Mouse (Mus musculus): ENCODE data around the gene Rab21. TPM values are rescaled to one million over a fixed set of nuclear protein-coding genes. Genes with fewer than 3 reads are reported as not detected.
"Not testable (repeated sequence)": the region's sequence is repeated elsewhere in the genome, so short reads cannot be mapped to it uniquely, and the experiment has no call there.

Gene Rab21
- polyA plus RNA-seq, 1 experiment from 2014 or later = 45.9 TPM

DNA sequence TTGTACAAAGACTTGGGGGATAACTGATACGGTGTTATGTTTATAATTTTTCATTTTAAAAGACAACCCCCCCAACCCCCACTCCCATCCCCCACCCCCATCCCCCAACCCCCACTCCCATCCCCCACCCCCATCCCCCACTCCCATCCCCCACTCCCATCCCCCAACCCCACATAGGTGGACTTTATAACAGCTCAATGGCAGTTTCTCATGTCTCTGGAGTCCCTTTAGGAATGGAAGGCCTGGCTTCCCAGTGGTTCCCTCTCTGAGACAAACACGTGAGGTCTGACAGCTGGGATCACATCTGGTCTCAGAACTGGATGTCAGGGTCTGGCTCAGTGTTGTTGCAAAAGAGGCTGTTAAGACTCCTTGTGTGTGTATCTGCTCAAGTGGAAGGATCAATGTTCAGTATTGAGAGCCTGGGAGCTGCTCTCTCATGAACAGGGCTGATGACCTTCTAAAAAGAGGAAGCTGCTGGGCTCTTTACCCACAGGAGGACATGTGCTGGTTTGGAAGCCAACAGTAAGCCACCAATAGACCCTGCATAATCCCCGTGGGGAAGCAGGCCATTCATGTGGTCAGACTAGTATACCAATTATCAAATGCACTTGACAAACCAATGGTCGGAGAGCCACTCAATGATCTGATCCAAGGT is 27.5 kb upstream of the Rab21 start:
- WGBS (ENCODE audit: missing documents) = 32% methylated on average over 4 of the region's 4 CpGs
- 0 out of 2 replicates have a peak overlapping the region, but pooled peaks have one; percentile 24 for H3K27ac ChIP-seq

DNA sequence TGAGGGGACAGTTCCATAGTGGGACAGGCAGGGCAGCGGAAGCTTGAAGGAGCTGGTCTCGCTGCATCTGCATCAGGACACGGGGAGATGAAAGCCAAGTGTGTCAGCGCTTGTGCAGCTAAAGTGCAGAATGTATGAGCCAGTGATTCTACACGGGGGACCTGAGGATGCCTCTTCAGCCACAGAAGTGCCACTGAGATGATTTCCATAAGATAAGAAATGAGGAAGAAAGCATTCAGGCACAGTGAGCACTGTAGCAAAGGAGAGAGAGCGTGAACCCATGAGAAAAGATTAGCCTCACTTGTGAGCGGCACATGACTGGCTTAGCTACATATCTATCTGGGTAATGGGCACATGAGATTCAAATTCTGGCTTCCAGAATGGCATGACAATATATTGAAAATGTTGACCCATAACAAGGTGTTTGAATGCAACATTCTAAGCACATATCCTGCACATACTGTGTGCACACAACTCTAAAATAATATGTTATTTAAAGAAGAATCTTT is 24.5 kb upstream of the Rab21 start:
- no peak overlapping the region for H3K4me3 ChIP-seq (ENCODE audit: inconsistent target)
- 83% methylated on average over 7 of the region's 7 CpGs for WGBS (ENCODE audit: missing documents)
- no peaks in the 10 kb centered on the region for H3K79me2 ChIP-seq (ENCODE audit: inconsistent target)
- H3K27ac ChIP-seq = no peak overlapping the region
- peaks cover 30% of the 10 kb centered on the region for H3K36me3 ChIP-seq (ENCODE audit: inconsistent target)

More for the DNA sequence above, 27.5 kb upstream of the Rab21 start:
- Histone ChIP-seq H3K4me3 (ENCODE audit: inconsistent target) (no peak overlapping the region), H3K79me2 (ENCODE audit: inconsistent target) (no peaks in the 10 kb centered on the region), H3K36me3 (ENCODE audit: inconsistent target) (peaks cover 37% of the 10 kb centered on the region)

DNA sequence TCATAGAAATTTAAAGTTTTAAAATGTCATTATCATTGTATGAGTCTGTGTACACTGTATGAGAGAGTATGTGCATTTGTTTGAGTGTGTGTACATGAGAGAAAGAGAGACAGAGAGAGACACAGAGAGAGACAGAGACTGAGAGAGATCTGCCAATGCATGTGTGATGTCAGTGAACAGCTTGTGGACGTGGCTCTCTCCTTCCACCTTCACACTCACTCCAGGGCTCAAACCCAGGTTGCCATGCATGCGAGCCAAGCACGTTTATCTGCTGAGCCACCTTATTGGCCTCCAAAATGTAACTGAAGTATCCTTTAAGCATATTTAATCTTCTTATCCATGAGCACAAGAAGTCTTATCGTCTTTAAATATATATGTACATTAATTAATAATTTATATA is 21.5 kb upstream of the Rab21 start:
- no peaks in the 10 kb centered on the region for H3K79me2 ChIP-seq (ENCODE audit: inconsistent target)
- H3K27ac ChIP-seq = no peak overlapping the region
- peaks cover 24% of the 10 kb centered on the region for H3K36me3 ChIP-seq (ENCODE audit: inconsistent target)
- no peak overlapping the region for H3K4me3 ChIP-seq (ENCODE audit: inconsistent target)
- WGBS (ENCODE audit: missing documents) = 93% methylated on average over 4 of the region's 4 CpGs

- H3K36me3 ChIP-seq (ENCODE audit: inconsistent target) = no peaks in the 10 kb centered on the region
- no peak overlapping the region for H3K4me3 ChIP-seq (ENCODE audit: inconsistent target)
- H3K27ac ChIP-seq = peak overlapping the region; percentile 93
- 98% methylated on average over 5 of the region's 9 CpGs for WGBS (ENCODE audit: missing documents)
- H3K79me2 ChIP-seq (ENCODE audit: inconsistent target) = no peaks in the 10 kb centered on the region
Measured at GRCm38 (mm10) chr10:115333528-115333927, 18.1 kb upstream of the Rab21 start.

- Histone ChIP-seq H3K27ac (peak overlapping the region; percentile 93), H3K4me3 (ENCODE audit: inconsistent target) (no peak overlapping the region)
- 96% methylated on average over 4 of the region's 4 CpGs for WGBS (ENCODE audit: missing documents)
Measured at GRCm38 (mm10) chr10:115332997-115333396, 17.6 kb upstream of the Rab21 start.

DNA sequence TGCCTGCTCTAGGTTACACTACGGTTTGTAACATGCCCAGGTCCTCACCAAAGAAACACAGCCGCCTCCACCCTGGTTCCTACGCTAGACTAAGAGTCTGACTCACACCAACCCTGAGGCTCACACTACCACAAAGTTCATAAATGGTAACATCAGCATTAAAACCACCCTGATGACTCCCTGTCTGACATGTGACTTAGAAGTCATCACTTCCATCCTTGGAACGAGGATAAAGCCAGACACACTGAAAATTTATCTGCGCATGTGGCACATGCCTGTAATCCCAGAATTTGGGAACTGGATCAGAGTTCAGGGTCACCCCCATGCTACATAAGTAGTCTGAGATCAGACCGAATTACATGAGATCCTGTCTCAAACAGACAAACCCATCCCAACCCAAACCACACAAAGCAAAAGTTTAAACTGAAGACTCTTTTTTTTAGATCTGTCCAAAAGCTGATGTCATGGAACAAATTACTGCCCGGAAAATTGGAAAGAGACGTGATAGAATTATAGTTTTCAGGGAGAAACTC is 17.1 kb upstream of the Rab21 start:
- Histone ChIP-seq H3K36me3 (ENCODE audit: inconsistent target) (no peaks in the 10 kb centered on the region), H3K27ac (peak overlapping the region; percentile 93), H3K4me3 (ENCODE audit: inconsistent target) (peak overlapping the region; percentile 7), H3K79me2 (ENCODE audit: inconsistent target) (no peaks in the 10 kb centered on the region)
- 45% methylated on average over 8 of the region's 8 CpGs for WGBS (ENCODE audit: missing documents)

More at GRCm38 (mm10) chr10:115332997-115333396, 17.6 kb upstream of the Rab21 start:
- H3K79me2 ChIP-seq (ENCODE audit: inconsistent target) = no peaks in the 10 kb centered on the region
- H3K36me3 ChIP-seq (ENCODE audit: inconsistent target) = no peaks in the 10 kb centered on the region

DNA sequence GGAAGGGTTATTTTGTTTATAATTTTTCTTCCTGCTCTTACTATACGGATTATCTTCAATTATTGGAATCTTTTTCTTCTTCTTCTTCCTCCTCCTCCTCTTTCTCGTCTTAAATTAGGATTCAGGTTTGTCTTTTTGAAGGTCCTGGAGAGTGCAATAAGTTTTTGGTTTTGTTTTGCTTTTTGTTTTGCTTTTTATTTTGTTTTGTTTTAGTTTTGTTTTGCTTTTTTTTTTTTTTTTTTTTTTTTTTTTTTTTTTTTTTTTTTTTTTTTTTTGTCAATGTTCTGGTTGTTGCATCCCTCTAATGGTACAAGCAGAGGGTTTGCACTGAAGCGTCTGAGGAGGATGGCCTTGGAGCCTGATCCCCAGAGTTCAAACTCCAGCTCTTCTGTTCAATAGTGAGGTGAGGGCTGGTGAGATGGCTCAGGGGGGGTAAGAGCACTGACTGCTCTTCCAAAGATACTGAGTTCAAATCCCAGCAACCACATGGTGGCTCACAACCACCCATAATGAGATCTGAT is 13.7 kb upstream of the Rab21 start:
- H3K27ac ChIP-seq = peak overlapping the region; percentile 69
- 34% methylated on average over 2 of the region's 3 CpGs for WGBS (ENCODE audit: missing documents)
- H3K36me3 ChIP-seq (ENCODE audit: inconsistent target) = no peaks in the 10 kb centered on the region

GRCm38 (mm10) chr10:115328514-115328913 is 13.1 kb upstream of the Rab21 start:
- Histone ChIP-seq H3K4me3 (ENCODE audit: inconsistent target) (no peak overlapping the region), H3K79me2 (ENCODE audit: inconsistent target) (no peaks in the 10 kb centered on the region), H3K36me3 (ENCODE audit: inconsistent target) (no peaks in the 10 kb centered on the region), H3K27ac (peak overlapping the region; percentile 69)
- whole genome bisulfite sequencing (ENCODE audit: missing documents) = 15% methylated on average over 6 of the region's 6 CpGs

More for the DNA sequence above, 13.7 kb upstream of the Rab21 start:
- no peaks in the 10 kb centered on the region for H3K79me2 ChIP-seq (ENCODE audit: inconsistent target)
- no peak overlapping the region for H3K4me3 ChIP-seq (ENCODE audit: inconsistent target)

DNA sequence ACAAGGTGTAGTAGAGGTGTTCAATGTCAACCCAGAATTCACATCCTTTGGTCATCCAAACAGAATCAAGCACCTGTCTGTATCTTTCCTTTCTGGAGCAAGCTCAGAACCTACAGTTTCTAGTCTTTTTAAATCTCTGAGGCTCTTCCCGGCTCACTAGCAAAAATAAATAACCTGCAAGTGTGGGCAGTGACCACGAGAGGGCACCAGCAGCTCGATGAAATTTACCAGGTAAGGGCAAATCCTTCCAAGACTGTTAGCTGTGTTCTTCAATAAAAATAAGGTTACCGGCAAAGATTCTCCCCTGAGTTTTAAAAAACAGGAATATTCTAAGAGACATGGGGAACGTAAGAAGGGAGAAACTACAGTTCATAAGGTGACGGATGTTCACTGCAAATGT is 7.9 kb upstream of the Rab21 start:
- 12% methylated on average over 6 of the region's 6 CpGs for WGBS (ENCODE audit: missing documents)
- Histone ChIP-seq H3K36me3 (ENCODE audit: inconsistent target) (no peaks in the 10 kb centered on the region), H3K4me3 (ENCODE audit: inconsistent target) (no peak overlapping the region), H3K79me2 (ENCODE audit: inconsistent target) (no peaks in the 10 kb centered on the region), H3K27ac (no peak overlapping the region)

- Histone ChIP-seq H3K27ac (no peak overlapping the region), H3K36me3 (ENCODE audit: inconsistent target) (no peaks in the 10 kb centered on the region), H3K79me2 (ENCODE audit: inconsistent target) (no peaks in the 10 kb centered on the region), H3K4me3 (ENCODE audit: inconsistent target) (no peak overlapping the region)
- WGBS (ENCODE audit: missing documents) = 53% methylated on average over 5 of the region's 5 CpGs
Measured at GRCm38 (mm10) chr10:115321317-115322035, 6.1 kb upstream of the Rab21 start.

DNA sequence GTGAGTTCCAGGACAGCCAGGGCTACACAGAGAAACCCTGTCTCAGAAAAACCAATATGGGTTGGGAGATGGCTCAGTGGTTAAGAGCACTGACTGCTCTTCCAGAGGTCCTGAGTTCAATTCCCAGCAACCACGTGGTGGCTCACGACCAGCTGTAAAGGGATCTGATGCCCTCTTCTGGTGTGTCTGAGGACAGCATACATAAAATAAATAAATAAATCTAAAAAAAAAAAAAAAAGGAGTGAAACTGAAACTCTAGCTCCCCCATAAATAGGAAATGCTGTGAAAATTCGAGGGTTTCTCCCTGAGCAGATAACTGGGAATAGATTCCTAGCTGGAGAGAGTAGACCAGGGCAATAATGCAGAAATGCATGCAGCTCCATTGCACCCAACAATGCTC is 3.0 kb upstream of the Rab21 start:
- 67% methylated on average over 3 of the region's 3 CpGs for WGBS (ENCODE audit: missing documents)
- H3K27ac ChIP-seq; H3K36me3 ChIP-seq (ENCODE audit: inconsistent target); H3K4me3 ChIP-seq (ENCODE audit: inconsistent target): not testable (repeated sequence)
- peaks cover 17% of the 10 kb centered on the region for H3K79me2 ChIP-seq (ENCODE audit: inconsistent target)

DNA sequence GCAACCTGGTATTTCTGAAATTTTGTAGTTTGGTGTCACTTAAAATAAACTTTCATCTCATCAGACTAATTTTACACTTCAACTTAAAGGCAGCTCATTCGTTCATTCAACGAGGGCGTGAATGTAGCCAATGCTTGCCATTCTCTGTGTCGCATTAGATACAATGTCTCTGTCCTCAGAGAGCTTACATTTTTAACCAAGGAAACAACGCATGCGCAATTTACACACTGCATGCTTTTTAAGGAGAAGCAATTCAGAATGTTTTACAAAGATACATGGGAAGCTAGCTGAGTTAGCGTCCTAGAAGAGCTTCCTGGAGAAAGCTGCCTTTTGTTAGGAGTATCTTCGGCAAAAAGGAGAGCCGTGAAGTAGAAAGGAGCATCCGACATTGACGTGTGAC is 919 bp upstream of the Rab21 start:
- 60% methylated on average over 11 of the region's 11 CpGs for WGBS (ENCODE audit: missing documents)
- peak overlapping the region; percentile 88 for H3K27ac ChIP-seq
- H3K4me3 ChIP-seq (ENCODE audit: inconsistent target) = peak overlapping the region; percentile 96
- peaks cover 38% of the 10 kb centered on the region for H3K79me2 ChIP-seq (ENCODE audit: inconsistent target)
- H3K36me3 ChIP-seq (ENCODE audit: inconsistent target) = no peaks in the 10 kb centered on the region

DNA sequence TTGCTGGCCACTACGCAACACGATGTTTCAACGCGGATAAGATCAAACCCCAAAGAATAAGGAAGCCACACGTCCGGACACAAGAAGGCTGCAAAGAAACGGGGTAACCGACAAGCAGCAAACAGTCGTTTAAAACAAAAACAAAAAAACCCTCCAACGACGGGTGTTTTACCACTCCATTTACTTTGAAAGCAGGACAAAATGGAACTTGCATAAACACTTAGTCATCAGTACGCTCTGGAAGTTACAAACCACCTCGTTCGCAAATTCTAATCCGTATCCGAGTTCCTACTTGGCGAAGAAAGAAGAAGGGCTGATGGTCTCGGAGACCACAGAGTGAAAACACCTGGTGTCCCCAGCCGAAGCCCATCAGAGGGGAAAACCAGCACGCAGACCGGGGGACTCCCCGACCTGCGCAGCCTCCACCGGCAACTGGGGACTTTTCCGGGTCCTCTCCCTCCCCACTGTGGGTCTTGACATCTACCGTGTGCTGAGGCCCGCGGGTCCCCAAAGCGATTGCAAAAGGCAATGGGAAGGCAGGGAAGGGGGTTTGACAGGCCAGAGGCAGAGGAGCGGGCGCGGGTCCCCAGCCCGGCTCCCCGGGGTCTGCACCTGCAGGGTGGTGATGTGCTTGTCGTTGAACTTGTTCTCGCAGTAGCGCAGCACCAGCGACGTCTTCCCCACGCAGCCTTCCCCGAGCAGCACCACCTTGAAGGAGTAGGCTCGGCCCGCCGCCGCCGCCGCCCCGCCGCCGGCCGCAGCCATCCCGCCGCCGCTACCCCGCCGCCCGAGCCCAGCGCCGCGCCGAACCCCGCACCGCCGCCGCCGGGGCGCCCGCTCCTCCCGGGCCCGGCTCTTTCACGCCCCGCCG is 577 bp downstream of the Rab21 start:
- Histone ChIP-seq H3K27ac (peak overlapping the region; percentile 84), H3K4me3 (ENCODE audit: inconsistent target) (peak overlapping the region; percentile 96), H3K79me2 (ENCODE audit: inconsistent target) (peaks cover 53% of the 10 kb centered on the region), H3K36me3 (ENCODE audit: inconsistent target) (no peaks in the 10 kb centered on the region)
- WGBS (ENCODE audit: missing documents) = under 1% methylated on average over 63 of the region's 73 CpGs

DNA sequence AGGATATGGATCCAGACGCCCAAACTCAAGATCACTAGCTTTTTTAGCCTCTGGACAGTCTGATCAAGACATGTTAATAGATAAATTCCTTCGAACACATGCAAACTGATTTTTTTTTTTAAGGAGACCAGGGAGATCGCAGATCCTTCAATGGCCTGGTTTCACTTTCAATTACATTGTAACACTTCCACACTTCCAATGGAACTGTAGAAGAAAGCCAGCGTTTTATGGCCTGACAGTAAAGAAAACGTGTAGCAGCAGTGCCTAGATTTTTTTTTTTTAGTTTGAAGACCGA is 1.2 kb downstream of the Rab21 start:
- peak overlapping the region; percentile 84 for H3K27ac ChIP-seq
- H3K4me3 ChIP-seq (ENCODE audit: inconsistent target) = peak overlapping the region; percentile 96
- WGBS (ENCODE audit: missing documents) = 2% methylated on average over 6 of the region's 6 CpGs
- H3K79me2 ChIP-seq (ENCODE audit: inconsistent target) = peaks cover 59% of the 10 kb centered on the region
- no peaks in the 10 kb centered on the region for H3K36me3 ChIP-seq (ENCODE audit: inconsistent target)
